Mouse (Mus musculus): Measurements from ENCODE around the gene 2700097O09Rik.
A peak's percentile ranks its signal among the peaks of the same experiment; 100 is the strongest.
"Not testable (repeated sequence)": the region's sequence is repeated elsewhere in the genome, so short reads cannot be mapped to it uniquely, and the experiment has no call there.

Gene 2700097O09Rik

DNA sequence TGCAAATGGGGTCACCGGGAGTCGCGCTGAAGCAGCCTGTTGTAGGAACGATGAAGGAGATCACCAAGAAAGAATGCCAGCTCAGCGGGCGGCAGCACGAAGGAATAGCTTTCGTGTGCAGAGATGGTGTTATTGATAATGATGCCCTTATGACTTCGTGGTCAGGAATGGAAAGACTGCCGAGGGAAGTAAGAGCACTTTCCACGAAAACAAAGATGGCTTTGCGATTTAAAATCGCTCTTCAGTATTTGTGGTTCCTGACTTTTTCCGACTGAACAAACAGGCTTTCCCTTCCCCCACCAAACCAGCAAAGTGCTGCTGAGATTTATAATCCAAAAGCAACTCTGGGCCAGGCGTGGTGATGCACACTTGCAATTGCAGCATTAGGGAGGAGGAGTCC, 38.9 kb downstream of the 2700097O09Rik start:
- no peak for DNase-seq (ENCODE audit: low spot score in 2 of 2)

DNA sequence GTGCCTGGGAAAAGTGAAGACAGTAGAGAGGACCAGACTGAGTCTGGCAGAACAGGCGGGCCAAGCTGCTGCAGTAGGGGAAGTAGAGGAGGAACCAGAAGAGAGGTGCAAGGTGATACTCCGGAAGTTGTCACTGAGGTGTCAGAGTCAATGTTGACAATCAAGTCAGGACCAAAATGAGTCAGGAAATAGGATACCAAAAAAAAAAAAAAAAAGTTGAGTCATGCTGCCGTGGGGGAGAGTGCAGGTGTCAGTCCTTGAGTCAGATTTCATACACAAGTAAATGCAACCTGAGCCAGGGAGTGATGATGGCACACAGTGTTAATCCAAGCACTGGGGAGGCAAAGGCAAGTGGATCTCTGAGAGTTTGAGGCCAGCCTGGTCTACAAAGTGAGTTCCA, 52.8 kb downstream of the 2700097O09Rik start:
- peak; percentile 18 to 22 for DNase-seq (ENCODE audit: low spot score in 2 of 2)

DNA sequence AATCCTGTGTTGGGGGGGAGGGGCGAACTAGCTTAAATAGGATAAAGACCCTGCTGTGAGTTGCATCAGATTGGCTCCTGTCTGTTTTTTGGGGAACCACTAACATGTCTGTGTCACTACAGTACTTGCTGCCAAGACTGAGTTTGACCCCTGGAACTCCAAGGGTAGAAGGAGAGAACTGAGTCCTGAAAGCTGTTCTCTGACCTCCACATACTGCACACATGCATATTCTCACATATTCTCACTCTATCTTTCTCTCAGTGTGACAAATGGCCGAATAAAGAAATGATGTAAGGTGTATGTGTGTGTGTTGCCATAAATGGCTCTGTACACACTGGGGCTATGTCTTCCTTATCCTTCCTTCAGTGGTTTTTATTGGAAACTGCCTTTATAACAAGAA, 56.6 kb downstream of the 2700097O09Rik start:
- no peak for DNase-seq (ENCODE audit: low spot score in 2 of 2)

DNA sequence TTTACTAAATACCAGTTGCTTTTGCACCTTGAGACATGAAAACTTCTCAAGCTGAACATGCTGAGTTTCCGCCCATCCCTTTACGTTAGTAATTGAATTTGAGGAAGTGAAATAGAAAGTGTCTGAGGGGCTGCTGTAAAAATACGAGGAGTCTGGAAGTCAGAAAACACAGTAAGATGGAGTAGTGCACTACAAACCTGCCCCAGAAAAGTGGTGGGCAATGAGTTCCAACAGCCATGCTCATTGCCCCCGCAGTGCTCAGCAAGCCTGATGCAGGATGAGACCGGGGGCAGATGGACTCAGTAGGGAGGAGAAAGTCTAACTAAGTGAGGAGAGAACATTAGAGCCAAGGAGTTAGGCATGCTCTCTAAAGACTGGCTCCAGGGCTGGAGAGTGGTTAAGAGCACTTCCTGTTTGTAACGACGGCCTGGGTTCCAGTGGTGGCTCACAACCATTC, 60.5 kb downstream of the 2700097O09Rik start:
- DNase-seq (ENCODE audit: low spot score in 2 of 2), result peak; percentile 66 to 80

DNA sequence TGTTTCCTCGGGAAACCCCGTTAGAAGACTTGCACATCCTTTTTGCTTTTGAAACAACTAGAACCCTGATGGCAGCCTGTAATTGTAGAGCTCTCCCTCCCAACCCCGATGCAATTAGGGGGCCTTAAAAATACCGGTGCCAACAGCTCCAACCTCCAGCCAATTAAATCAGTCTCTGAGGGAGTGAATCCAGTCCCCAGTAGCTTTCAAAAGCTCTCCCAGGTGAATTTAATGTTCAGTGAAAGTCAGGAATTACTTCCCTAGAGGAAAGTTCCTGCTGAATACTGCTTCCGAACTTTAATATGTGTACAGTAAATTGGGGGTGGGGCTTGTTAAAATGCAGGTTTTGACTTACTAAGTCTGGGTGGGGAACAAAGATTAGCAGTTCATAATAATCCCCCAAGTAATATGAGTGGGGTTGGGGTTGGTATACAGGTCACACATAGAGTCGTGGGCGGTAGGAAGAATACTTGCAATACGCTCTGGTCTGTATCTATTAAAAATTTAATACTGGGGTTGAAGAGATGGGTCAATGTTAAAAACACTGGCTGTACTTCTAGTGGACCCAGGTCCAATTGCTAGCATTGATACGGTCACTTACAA, 62.7 kb downstream of the 2700097O09Rik start:
- DNase-seq (ENCODE audit: low spot score in 2 of 2), result no peak

DNA sequence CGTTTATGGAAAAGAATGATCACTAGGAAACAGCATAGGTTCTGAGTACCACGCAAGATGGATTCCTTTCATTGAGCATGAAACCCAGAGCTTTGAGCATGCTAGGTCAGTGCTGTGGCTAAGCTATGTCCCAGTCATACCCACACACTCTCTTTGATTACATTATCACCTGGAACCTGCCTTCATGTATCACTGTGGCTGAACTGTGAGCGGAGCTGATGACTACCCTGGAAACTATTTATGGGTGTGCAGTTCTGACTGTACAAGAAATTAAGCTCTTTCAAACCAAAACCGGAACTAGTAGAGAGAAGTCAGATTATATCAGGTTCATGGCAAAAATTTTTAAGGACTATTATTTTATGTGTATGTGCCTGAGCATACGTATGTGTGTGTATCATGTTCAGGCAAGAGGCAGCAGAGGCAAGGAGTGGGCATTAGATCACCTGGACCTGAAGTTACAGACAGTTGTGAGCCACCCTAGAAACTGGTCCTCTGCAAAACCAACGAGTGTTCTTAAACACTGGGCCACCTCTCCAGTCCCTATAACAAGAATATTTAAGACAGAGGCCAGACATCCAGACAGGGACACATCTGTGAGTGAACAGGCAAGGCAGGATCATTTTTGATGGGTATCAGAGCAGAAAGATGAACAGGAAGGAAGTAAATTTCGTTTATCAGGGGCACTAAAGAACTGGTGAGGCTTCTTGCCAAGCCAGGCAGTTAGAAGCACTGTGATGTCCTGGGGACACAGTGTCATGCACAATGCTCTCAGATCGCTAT, 63.4 kb downstream of the 2700097O09Rik start:
- peak; percentile 61 to 62 for DNase-seq (ENCODE audit: low spot score in 2 of 2)

DNA sequence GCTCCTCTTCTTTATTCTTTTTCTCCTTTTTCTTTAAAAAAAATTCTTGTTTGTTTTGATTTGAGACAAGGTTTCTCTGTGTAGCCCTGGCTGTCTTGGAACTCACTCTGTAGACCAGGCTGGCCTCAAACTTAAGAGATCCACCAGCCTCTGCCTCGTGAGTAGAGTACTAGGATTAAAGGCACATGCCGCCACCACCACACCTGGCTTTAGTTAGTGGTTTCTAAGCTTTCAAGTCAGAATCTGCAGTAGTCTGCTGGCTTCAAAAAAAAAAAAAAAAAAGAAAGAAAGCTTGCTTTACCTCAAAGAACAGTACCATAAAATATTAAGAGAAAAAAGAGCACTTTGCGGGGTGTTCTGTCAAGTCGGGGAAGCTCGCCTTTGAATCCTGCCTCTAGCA, 64.5 kb downstream of the 2700097O09Rik start:
- no peak for DNase-seq (ENCODE audit: low spot score in 2 of 2)

DNA sequence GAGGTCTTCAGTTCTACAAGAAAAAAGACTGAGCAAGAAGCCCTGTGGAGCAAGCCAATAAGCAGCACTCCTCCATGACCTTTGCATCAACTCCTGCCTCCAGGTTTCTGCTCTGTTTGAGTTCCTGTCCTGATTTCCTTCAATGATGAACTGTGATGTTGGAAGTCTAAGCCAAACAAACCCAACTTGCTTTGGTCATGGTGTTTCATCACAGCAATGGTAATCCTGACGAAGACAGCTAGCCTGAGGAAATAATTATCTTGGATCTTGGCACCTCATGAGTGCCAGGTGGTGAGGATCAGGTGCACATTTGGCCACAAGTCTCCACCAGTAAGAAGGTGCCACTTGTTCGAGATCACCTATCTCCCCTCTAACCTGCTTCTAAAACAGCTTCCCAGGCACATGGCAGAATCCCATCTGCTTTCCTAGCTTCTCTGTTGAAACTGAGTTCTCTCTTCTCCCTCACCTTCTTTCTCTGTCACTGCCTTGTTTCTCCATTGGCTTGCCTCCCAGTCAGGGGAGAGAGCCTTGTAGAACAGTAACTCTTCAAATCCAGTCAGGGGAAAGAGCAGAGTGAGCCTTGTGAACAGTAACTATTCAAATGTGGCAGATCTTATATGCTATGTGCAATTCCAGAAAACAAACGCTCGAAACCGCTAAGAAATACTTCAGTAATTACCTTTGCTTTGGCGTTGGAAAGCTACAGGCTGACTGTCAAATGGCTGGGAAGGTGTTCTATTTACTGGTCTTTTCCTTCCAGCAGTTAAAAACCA, 66.1 kb downstream of the 2700097O09Rik start, which contains the start of gene Baz1a:
TSS of gene Baz1a (minus strand) at position 723 of the 773 bp plus-strand sequence.
- DNase-seq (ENCODE audit: low spot score in 2 of 2), result no peak

DNA sequence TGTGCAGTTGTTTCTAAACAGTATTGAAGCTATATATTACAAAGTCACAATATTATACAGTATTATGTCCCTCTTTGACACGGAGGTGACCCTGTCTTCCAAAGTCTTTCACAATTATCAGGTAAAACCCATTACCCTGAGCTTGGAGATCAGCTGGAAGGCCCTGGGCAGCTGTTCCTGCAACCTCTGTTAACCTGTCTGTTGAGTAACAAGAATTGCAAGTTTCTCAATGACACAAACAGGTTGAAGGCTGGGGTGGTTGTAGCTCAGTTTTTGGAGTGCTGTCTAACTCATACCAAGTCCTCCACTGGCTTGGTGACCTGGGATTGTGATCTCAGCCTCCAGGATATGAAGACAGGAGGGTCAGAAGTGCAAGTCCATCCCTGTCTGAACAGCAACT, 66.9 kb downstream of the 2700097O09Rik start:
- DNase-seq (ENCODE audit: low spot score in 2 of 2), result no peak

DNA sequence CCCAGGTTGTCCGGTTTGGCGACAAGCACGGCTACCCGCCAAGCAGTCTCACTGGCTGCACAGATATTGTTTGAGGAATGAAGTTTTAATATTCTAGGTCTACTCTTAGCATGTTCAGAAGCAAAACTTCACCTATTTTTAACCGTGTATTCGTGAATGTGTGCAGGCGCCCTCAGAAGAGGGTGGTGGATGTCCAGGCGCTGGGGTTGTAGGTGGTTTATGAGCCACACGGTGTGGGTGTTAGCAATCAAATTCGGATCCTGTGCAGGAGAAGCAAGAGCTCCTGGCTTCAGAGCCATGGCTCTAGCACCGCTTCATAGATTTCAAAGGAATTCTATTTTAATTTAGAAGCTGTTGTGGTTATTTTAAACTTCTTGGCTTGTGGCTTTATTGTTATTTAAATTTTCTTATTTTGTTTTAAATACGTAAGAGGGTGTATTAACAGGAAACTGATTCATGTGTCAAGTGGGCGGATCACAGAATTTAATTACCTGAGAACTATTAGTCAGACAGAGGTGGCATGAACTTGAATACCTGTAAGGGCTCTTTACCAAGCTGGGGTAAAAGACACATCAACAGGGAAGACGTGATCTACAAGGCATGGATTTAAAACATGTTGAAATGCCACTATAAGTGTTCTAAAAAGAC, 72.4 kb downstream of the 2700097O09Rik start:
- no peak for DNase-seq (ENCODE audit: low spot score in 2 of 2)

DNA sequence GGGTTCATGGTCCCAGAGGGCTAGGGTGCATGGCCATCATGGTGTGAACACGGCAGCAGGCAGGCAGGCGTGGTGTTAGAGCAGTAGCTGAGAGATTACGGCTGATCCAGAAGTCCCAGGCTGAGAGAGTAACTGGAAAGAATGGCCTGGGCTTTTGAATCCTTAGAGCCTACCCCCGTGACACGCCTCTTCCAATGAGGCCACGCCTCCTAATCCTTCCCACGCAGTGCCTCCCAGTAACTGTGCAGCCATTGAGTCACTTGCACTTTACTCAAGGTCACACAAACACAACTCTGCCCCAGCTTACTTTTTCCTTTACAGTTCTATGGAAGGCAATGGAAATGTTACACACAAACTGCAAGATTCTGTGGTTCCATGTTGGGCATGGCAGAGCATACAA, 73.8 kb downstream of the 2700097O09Rik start:
- no peak for DNase-seq (ENCODE audit: low spot score in 2 of 2)

DNA sequence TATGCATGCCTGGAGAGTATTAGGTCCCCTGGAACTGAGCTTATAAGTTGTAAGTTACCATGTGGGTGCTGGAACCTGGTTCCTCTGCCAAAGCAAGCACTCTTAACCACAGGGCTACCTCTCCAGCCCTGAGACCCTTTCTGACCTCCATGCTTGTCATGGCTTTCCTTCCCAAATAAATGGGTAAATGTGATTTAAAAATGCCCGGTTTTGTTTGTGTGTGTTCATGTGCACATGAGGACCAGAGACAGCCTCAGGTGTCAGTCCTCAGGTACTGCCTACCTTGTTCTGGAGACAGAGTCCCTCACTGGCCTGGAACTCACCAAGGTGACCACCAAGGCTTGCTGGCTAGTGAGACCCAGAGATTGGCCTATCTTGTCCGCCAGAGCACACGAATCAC, 75.5 kb downstream of the 2700097O09Rik start:
- DNase-seq (ENCODE audit: low spot score in 2 of 2), result no peak

DNA sequence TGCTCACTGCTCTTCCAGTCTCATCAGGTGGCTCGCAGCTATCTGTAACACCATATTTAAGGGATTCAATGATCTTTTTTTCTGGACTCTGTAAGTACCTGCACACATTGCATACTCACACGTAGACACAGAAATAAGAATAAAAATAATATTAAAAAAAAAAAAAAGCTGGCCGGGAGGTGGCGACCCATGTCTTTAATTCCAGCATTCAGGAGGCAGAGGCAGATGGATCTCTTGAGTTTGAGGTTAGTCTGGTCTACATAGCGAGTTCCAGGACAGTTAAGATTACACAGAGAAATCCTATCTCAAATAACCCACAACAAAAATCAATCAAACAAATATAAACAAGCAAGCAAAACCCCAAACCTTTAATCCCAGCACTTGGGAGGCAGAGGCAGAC, 76.1 kb downstream of the 2700097O09Rik start:
- DNase-seq (ENCODE audit: low spot score in 2 of 2), result no peak

DNA sequence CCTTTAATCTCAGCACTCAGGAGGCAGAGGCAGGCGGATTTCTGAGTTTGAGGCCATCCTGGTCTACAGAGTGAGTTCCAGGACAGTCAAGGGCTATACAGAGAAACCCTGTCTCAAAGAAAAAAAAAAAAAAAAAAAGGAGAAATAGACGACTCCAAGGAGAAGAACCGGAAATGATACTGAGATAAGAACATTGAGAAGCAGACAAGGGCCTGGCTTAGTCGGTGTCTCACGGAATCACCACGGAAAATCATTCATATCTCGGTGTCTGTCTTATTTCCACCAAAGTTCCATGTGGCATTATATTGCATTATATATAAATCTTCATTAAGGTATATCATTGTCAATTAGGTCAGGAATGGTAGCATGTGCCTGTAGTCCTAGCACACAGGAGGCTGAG, 77.4 kb downstream of the 2700097O09Rik start:
- not testable (repeated sequence) for DNase-seq (ENCODE audit: low spot score in 2 of 2)

DNA sequence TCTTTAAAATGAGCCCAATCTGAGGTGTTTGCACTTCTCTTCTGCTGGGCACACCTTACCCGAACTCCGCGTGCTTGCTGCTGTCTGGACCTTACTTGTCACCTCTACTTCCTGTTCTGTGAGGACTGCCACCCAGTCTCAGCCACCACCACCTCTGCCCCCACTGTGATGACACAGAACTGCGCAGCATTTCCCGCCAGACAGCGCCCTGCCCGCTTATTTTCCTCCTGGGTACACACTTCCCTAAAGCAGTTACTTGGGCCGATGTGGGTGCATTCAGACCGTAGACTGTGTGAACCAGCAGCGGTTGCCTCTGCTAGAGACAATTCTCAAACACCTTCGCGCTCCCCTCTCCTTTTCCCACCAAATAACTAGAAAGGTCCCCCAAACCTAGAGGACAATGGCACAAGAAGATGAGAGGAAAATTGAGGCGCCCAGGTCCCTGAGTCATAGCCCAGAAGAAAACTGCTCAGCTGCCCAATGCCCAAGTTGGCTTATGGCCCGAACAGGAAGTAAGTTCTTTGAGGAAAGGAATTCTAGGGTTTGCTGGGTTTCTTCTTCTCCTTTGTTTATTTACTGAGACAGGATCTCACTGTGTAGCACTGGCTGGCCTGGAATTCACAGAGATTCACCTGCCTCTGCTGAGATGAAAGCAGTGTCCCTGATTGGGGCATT, 80.8 kb downstream of the 2700097O09Rik start:
- DNase-seq (ENCODE audit: low spot score in 2 of 2), result peak; percentile 92 to 93

DNA sequence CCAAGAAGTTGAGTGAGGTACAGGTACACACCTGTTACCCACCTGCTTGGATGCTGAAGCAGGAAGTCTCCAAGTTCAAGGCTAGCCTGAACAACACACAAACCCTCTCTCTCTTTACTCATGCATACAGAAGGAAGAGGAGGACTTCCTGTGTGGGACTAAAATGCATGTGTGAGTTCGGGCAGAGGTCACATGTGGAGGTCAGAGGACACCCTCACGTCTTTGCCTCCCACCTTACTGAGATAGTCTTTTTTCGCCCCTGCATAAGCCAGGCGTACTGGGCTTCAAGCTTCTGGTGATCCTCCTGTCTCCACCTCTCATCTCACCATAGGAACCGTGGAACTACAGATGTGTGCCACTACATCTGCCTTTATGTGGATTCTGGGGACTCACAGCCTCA, 81.5 kb downstream of the 2700097O09Rik start:
- peak; percentile 32 to 36 for DNase-seq (ENCODE audit: low spot score in 2 of 2)

DNA sequence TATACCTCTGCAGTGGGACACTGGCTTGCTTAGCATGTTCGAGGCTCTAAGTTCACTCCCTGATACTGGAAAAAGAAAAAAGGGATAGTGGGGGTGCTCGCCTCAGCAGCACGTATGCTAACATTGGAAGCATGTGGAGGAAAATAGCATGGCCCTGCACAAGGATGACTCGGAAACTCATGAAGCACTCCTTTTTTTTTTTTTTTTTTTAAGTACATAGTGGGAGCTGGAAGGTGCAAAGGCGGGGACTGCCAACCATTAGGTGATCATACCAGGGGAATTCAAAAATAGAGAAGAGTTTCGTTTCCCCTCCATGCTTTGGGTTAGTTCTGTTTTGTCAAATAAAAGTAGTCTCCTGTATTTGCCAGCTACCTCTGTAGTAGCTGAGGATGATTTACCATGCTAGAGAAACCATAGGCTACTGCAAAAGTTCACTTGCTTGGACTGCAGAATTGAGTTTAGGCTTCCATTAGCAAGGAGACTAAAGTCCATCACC, 82.9 kb downstream of the 2700097O09Rik start:
- peak; percentile 62 to 72 for DNase-seq (ENCODE audit: low spot score in 2 of 2)

DNA sequence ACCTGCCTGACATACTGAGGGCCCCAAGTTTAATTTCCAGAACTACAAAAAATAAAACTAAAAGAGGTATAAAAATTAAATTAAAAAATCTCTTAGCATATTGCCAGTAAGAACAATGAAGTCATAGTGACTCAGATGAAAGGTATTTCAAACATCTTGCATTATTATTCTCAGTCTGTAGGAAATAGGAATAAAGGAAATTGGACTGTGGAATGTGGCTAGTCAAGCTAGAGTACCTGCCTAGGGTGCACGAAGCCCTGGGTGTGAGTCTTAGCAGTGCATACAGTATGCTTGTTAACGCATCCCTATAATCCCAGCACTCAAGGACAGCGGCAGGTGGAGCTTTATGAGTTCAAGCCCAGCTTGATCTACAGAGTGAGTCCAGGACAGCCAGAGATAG, 83.9 kb downstream of the 2700097O09Rik start:
- DNase-seq (ENCODE audit: low spot score in 2 of 2), result no peak

All from spleen, postnatal 36 days (tissue).